Mouse (Mus musculus) gastrocnemius, postnatal 4 days (tissue): ENCODE data around the gene Unk. TPM values are rescaled to one million over a fixed set of nuclear protein-coding genes. Genes with fewer than 3 reads are reported as not detected.
A peak's percentile ranks its signal among the peaks of the same experiment; 100 is the strongest.

Experiments
- DNase-seq, 2 experiments: peaks; one replicate each; pipeline ENCODE4 v3.0.0; 2021 to 2022; ENCODE audit warnings: low spot score in 2 of 2, mixed read lengths in 2 of 2
- total RNA-seq, 2 experiments: library from RNA; stranded (reverse); gene quantifications; 2 replicates each; pipeline ENCODE4 v1.2.3; 2021

Gene Unk
- total RNA-seq, 2 experiments from 2014 or later, result 25.9 to 26.0 TPM

GRCm38 (mm10) chr11:116028177-116028865 is 1.8 kb upstream of the Unk start:
- no peak for DNase-seq

- DNase-seq, result no peak
These were observed 846 bp upstream of the Unk start for GRCm38 (mm10) chr11:116029086-116029865.

GRCm38 (mm10) chr11:116030898-116031845 is 1.1 kb downstream of the Unk start:
- DNase-seq, result peak in 1 of 2 experiments; percentile 43

GRCm38 (mm10) chr11:116034584-116034983 is 4.5 kb downstream of the Unk start:
- DNase-seq, result no peak

GRCm38 (mm10) chr11:116036671-116037070 is 6.5 kb downstream of the Unk start:
- DNase-seq, result no peak

GRCm38 (mm10) chr11:116037826-116038225 is 7.7 kb downstream of the Unk start:
- no peak for DNase-seq

GRCm38 (mm10) chr11:116040593-116040992 is 10.5 kb downstream of the Unk start:
- no peak for DNase-seq

GRCm38 (mm10) chr11:116041833-116042232 is 11.7 kb downstream of the Unk start:
- no peak for DNase-seq

GRCm38 (mm10) chr11:116042372-116043138 is 12.4 kb downstream of the Unk start:
- no peak for DNase-seq

- no peak for DNase-seq
These were observed 13.2 kb downstream of the Unk start for GRCm38 (mm10) chr11:116043286-116043685.

GRCm38 (mm10) chr11:116045173-116045572 is 15.1 kb downstream of the Unk start:
- DNase-seq, result no peak

- DNase-seq, result no peak
These were observed 19.5 kb downstream of the Unk start for GRCm38 (mm10) chr11:116049610-116050009.

GRCm38 (mm10) chr11:116050196-116050595 is 20.1 kb downstream of the Unk start:
- DNase-seq, result no peak

- no peak for DNase-seq
These were observed 23.5 kb downstream of the Unk start for GRCm38 (mm10) chr11:116053510-116054229.

- DNase-seq, result no peak
These were observed 25.8 kb downstream of the Unk start for GRCm38 (mm10) chr11:116055873-116056272.

- no peak for DNase-seq
These were observed 27.2 kb downstream of the Unk start for GRCm38 (mm10) chr11:116057237-116057881.

GRCm38 (mm10) chr11:116058022-116058614 is 28.0 kb downstream of the Unk start:
- DNase-seq, result peak in 1 of 2 experiments; percentile 20

- DNase-seq, result no peak
These were observed 29.0 kb downstream of the Unk start for GRCm38 (mm10) chr11:116058868-116059690.
